Mouse (Mus musculus): Measurements from ENCODE around the gene Zfp334. TPM values are rescaled to one million over a fixed set of nuclear protein-coding genes. Genes with fewer than 3 reads are reported as not detected.

Gene Zfp334
- not detected in 2 replicates for total RNA-seq (2017)

DNA sequence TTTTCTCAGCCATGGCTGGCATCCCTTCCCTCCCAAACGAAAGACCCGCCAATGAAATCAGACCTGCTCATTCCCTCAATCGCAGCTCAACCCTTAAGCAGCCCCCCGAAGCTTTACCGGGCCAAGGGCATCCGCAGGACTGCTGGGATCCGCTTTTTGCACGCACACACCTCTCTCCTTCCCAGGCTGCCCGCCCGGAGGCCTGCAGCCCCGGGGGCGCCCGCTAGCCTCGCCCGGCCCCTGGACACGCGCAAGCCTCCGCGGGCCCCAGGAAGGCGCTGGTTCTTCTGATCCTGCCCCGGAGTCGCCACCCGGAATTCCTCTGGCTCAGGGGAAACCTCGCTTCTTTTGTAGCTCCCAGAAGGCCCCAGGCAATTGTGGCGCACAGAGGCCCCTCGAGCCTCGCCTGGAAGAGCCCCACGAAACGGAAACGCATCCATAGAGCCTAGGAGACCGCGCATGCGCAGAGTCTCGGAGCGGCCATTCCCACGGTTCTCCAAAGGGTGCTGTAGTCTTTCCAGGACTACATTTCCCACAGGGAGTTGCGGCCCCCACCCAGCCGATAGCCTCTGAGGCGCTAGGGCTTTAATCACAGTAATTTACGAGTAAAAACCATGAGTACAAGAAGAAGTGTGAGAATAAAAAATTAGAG is at the start of gene Zfp334:
Gene Zfp334 (minus strand): TSS at position 416 of the 652 bp plus-strand sequence.
- ATAC-seq (ENCODE audit: extremely low read depth, insufficient number of reproducible peaks, low FRiP score, poor library complexity, severe bottlenecking): no peak

DNA sequence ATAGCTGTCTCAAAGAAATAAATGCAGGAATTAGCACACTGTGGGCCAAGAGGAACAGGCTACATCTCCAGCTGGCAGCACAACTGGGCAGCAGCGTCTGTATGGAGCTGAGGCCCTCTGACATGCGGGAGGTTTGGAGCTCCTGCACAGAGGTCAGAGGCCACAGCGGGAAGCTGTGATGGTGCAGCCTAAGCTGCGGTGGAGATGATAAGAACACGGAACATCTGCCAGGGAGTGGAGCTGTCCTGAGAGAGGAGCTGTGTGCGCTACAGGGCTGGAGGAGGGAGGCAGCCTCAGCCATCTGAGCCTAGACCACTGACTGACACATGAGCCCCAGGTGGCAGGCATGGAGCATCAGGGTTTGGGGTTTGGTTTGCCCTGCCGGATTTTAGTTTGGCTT is 40.6 kb upstream of the Zfp334 start:
- no peak for ATAC-seq (ENCODE audit: extremely low read depth, insufficient number of reproducible peaks, low FRiP score, poor library complexity, severe bottlenecking)

DNA sequence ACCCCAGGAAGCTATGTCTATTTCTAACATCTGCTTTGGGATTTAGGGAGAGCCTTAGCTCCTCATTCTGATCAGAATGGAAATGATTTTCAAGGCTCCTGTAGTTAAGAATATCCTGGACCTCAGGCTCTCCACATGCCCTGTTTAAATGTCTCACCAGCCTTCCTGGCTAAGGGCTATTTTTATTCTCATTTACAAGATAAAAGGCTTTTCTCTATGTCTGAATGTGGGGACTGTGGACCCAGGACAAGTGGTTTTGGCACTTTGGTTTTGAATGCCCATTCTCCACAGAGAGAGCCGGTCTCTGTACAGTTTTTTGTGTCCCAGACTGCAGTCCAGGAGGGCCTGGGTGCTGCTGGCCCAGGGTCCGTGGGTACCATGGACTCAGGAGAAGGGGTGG is 32.1 kb upstream of the Zfp334 start:
- ATAC-seq (ENCODE audit: extremely low read depth, insufficient number of reproducible peaks, low FRiP score, poor library complexity, severe bottlenecking): no peak

DNA sequence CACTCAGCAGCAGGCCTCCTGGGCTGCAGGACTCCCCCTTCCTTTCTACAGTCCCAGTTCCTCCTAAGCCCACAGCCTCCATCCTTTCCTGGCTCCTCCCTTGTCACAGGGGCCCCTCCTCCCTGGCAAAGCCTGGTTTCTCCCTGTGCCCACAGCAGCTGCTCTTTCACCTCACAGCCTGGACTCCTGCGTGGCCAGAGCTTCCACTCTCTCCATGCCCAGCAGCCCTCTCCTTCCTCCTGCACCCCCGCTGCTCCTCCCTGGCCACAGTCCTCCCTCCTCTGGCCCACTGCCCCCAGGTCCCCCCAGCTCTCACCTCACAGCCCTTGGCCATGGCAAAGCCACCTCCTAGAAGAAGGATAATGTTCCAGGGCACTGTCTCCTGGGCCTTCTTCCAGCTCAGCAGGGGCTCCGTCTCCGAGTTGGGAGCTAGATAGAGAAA is 31.6 kb upstream of the Zfp334 start:
- ATAC-seq (ENCODE audit: extremely low read depth, insufficient number of reproducible peaks, low FRiP score, poor library complexity, severe bottlenecking): no peak

DNA sequence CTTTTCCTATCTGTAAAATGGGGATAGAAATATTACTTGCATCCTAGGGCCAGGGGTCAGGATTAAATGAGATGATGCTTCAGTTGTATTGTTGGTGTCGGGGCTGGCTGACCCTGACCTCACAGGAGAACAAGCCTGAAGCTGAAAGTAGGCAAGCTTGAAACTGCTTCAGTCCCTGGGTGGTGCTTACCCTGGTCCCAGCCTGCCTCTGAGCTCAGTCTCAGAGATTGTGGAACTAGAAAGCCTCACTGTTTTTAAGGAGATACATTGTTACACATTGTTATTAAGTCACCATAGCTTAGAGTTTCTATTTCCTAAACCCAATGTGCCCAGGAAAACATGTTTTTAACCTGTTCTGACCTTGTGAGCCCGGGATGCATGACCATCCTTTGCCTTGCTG is 30.5 kb upstream of the Zfp334 start:
- no peak for ATAC-seq (ENCODE audit: extremely low read depth, insufficient number of reproducible peaks, low FRiP score, poor library complexity, severe bottlenecking)

DNA sequence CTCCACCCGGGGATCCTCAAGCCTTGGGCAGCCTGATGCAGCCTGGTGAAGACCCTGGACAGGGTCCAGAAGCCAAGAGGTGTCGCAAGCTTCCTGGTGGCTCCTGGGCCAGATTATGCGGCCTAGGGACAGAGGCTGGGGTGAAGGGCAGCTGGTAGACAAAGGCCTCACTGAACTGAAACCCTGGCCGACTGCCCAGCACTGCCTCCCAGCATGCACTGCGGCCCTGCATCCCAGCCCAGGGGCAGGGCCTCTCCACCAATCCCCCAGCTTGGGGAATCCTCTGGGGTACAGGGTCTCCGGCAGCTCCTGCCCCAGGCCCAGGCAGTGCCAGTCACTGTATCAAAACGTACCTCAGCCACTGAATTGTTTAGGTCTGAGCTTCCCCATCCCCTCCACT is 29.2 kb upstream of the Zfp334 start:
- ATAC-seq (ENCODE audit: extremely low read depth, insufficient number of reproducible peaks, low FRiP score, poor library complexity, severe bottlenecking): no peak

DNA sequence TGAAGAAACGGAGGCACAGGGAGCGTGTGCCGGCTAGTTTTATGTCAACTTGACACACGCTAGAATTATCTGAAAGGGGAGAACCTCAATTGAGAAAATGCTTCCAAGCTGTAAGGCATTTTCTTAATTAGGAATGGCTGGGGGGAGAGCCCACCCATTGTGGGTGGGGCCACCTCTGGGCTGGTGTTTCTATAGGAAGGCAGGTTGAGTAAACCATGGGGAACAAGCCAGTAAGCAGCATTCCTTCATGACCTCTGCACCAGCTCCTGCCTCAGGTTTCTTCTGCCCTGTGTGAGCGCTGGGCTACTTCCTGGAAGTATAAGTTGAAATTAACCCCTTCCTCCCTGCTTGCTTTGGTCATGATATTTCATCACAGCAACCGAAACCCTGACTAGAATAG is 27.7 kb upstream of the Zfp334 start:
- ATAC-seq (ENCODE audit: extremely low read depth, insufficient number of reproducible peaks, low FRiP score, poor library complexity, severe bottlenecking): no peak

DNA sequence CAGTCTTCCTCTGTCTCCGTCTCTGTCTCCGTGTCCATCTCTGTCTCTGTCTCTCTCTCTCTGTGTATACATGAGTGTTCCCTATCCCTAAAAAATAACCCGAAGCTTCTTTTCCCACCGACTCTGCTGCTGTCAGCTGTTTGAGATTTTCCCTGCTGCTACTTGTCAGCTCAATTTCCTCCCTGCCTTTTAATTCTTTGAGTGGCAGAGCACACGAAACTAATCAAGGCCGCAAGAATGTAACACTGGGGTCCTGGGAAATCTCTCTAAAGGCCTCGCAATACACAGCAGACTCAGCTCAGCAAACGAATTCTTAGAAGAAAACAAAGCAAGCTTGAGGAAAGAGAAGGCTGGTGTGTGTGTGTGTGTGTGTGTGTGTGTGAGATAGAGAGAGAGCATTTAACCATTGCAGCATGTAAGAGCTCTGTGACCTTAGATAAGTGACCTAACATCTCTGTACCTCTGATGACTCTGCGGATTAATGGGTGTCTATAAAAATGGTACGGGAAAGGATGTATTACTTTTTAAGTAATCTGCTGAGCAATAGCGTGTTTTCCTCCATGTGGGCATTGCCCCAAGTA is 27.2 kb upstream of the Zfp334 start:
- no peak for ATAC-seq (ENCODE audit: extremely low read depth, insufficient number of reproducible peaks, low FRiP score, poor library complexity, severe bottlenecking)

DNA sequence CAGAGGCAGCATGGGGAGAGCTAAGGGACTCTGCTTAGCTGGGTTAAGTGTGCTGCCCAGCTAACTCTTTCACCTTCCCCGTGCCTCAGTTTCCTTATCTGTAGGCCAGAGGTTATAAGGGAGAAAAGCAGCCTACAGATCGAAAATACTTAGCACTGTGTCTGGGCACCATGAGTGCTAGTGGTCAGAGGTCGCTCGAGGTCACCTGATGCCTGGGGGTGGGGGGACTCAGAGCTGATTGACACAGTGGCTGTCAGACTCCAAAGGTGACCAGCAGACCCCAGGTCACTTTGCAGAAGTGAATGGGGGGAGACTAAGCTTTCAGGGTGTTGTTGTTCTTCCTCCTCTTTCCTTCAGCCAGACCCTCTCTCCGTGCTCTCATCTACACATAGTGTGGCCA is 26.3 kb upstream of the Zfp334 start:
- no peak for ATAC-seq (ENCODE audit: extremely low read depth, insufficient number of reproducible peaks, low FRiP score, poor library complexity, severe bottlenecking)

DNA sequence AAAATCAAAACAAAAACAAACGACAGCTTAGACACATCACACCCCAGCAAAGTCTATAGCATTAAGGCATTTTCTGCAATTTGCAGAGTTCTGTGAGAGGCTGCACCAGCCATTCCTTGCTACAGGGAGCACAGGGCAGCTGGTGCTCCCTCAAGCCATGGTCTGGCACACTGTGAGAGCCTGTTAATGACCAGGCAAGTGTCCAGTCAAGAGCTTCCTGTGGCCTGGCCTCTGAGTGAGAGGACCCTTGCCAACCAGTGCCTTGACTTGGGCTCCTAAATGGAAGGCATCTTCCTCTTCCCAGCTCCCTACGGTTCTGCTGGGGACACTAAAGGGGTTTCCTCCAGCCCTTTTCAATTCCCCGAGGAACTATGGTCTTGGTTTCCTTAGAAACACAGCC is 25.8 kb upstream of the Zfp334 start:
- ATAC-seq (ENCODE audit: extremely low read depth, insufficient number of reproducible peaks, low FRiP score, poor library complexity, severe bottlenecking): no peak

DNA sequence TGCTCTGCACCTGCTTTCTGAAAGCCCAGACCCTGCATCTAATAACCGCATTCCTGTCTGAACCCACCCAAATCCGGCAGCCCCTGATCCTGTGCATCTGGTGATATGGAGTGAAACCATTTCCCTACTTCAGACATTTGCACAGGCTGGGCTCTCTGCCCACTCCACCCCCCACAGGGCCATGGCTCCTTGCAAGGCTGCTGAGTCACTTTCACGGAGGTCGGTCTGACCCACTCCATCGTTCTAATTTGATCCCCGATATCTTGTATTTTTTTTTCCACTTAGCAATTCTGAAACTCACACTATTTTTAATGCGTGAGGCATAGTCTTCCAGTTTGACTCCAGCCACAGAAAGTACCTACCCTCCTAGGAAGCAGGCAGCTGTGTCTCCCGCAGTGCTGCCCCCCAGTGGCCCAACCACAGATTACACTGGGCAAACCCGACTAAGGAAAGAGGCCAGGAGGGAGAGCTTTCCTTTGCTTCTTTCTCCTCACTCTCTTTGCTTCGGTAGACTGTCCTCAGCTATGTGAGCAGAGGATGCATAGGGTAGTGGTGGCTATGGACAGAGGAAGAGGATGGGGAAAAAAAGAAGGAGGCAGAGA is 19.7 kb upstream of the Zfp334 start:
- ATAC-seq (ENCODE audit: extremely low read depth, insufficient number of reproducible peaks, low FRiP score, poor library complexity, severe bottlenecking): 0 out of 2 replicates have a peak, but pooled peaks have one; percentile 30

DNA sequence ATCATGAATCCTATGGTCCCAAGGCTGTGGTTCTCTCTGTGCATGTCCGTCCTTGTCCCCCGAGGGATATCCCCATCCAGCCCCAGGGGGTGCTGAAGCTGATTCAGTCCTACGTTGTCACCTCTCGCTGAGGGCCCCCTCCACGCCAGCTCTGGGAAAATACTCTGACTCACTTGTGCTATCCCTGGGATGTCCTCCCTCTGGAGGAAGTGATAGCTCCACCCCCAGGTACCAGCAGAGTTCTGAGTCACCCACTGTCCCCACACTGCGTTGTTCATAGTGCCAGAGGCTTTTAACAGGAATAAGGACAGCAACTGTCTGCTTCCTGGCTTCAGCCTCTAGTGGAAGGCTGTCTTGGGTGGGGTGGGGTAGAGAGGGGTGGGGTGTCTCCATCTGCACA is 17.3 kb upstream of the Zfp334 start:
- ATAC-seq (ENCODE audit: extremely low read depth, insufficient number of reproducible peaks, low FRiP score, poor library complexity, severe bottlenecking): no peak

DNA sequence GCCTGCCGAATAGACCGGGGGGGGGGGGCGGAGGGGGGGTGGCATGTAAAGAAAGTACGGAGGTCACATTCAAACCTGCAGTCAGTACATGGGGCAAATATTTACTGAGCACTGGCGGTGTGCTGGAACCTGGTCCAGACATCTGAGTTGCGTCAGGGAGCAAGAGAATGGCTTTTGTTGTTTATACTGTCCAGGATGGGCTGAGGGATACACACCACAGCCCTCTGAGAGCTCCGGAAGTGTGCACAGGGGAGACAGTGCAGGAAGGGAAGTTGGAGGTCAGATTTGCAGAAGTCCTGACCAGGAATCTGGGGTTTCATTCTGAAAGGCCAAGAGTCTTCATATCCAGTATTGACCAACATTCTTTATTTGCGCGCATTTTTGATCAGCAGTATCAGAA is 16.9 kb upstream of the Zfp334 start:
- no peak for ATAC-seq (ENCODE audit: extremely low read depth, insufficient number of reproducible peaks, low FRiP score, poor library complexity, severe bottlenecking)

DNA sequence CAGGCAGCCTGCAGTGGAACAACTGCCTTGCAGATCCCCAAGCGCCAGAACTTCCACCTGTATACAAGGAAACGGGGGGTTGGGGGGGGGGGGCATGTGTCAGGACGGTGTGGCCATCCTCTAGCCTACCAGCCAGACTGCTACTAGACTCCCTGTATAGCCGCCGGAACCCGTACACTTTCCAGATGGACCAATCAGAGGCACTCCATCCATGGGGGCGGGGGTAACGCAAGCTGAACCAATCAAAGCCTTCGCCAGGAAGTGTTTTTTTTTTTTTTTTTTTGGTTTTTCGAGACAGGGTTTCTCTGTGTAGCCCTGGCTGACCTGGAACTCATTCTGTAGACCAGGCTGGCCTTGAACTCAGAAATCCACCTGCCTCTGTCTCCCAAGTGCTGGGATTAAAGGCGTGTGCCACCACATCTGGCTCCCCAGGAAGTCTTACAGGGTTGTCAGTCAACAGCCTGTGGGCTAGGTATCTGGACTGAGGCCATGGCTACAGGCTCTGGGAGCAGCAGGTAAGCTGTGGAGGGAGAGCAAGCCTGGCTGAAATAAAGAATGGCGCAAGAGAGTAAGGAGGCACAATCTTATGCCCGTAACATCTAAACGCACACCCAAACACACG is 10.2 kb upstream of the Zfp334 start:
- ATAC-seq (ENCODE audit: extremely low read depth, insufficient number of reproducible peaks, low FRiP score, poor library complexity, severe bottlenecking): no peak

DNA sequence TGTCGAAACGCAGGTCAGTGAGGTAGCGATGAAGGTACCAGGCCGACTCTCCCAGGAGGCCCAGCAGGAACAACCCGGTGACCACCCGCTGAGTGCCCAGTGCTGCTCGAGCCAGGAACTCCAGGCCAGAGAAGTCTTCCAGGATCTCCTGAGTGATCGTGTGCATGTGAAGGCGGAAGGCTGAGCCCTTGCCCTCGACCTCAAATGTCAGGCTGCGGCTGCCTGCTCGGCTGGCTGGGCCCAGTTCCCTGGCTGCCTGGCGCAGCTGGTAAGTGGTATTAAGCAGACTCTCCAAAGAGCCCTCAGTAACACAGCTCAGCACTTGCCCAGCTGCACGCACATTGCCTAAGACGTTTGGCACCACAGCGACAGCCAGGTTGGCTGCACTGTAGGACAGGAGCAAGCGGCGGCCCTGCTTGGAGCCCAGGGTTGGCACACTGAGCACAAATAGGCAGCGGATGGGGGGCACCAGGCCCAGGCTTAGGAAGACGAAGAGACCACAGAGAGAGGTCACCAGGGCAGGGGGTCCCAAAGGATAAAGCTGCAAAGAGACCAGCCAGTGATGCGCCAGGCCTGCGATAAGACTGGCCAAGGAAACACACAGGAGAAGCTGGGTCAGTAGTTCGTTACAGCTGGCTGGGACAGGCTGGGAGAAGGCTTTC is 9.6 kb upstream of the Zfp334 start:
- ATAC-seq (ENCODE audit: extremely low read depth, insufficient number of reproducible peaks, low FRiP score, poor library complexity, severe bottlenecking): no peak

DNA sequence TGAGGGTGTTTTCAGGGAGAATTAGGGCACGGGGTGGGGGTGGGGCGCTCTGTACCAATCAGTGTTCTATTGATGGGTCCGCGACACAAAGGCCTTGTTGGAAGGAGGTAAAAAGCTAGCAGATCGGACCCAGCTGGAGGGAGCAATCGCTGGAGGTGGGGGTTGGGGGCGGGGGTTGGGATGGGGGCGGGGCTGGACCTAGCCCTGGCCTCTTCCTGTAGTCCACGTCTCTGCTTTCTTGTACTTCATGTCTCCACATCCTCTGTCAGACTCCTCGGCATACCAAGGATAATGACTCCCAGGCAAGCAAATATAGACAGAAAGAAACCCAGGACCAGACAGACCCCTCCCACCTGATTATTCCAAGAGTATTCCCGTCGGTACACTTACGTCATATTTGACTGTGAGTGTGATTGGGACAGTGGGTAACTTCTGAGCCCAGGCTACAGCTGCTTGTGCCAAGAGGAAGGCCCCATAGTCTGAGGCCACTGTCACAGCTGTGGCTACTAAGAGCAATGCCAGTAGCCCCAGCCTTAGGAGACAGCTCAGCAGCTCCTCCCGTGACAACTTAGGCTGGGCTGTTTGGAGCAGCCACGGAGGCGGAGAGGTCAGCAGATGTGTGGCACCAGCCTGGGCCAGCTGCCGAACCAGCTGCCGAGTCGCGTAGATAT is 8.9 kb upstream of the Zfp334 start:
- ATAC-seq (ENCODE audit: extremely low read depth, insufficient number of reproducible peaks, low FRiP score, poor library complexity, severe bottlenecking): no peak

DNA sequence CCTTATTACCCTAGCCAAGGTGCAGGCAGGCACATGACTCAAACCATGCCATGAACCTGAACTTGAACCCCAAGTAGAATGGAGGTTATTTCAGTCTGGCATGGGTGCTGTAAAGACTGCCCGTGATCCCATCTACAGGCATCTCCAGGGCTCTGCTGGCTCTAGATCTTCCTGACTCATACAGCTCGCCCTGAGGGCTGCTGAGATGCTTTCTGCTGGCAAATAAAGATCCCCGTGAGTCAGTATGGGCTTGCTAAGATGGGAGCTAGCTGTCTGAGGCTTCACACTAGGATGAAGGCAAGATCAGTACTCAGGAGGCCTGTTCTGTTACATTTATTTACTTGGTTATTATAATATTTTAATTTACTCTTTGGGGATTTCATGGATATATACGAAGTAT is 4.1 kb upstream of the Zfp334 start:
- no peak for ATAC-seq (ENCODE audit: extremely low read depth, insufficient number of reproducible peaks, low FRiP score, poor library complexity, severe bottlenecking)

DNA sequence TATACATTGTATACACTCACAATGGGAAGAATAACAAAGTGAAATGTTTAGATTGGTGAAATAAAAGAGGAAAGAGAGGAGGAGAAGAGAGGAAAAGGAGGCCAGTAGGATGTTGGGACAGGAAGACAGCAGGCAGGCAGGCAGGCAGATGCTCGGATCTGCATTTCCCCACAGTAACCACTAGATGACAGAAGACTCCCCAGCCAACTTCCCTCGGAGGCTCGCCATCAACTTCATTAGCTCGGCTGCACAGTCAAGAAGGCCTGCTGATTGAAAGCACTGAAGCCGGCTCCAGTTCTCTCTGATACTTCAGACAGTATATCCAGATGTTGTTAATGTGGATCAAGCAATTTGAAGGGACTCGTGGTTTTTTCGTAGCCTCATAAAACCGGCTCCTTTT is 3.5 kb upstream of the Zfp334 start:
- ATAC-seq (ENCODE audit: extremely low read depth, insufficient number of reproducible peaks, low FRiP score, poor library complexity, severe bottlenecking): no peak

DNA sequence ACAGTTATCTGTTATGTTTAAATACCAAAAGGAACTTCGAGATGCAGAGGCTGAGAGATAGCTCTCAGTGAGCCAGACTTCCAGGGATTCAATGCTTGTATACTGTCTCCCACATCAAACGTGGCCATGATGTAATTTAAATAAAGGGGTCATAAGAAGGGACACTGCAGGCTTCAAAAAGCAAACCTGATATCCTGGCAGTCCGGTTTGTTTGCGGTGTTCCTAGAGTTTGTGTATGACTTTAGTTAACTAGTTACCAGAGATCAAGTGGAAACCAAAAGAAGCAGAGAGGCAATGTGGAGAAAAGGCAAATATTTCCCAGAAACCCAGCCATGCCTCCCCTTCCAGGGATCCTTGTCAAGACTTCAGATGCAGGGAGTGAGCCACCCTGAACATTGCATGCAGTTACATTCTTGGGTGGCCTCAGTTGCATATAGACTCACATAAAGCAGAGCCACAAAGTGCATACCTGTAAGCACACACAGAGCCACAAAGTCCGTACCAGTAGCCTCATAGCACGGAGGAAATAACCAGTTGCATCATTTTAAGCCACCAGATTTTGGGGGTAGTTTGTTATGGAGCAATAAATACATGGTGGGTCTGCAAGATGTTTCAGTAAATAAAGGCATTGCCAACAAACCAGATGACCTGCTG is 1.4 kb upstream of the Zfp334 start:
- ATAC-seq (ENCODE audit: extremely low read depth, insufficient number of reproducible peaks, low FRiP score, poor library complexity, severe bottlenecking): no peak
